Mouse (Mus musculus) lung, postnatal 14 days (tissue): ENCODE results near the gene Thra.
A peak's percentile ranks its signal among the peaks of the same experiment; 100 is the strongest.

Experiments used
- DNase-seq: peaks from one replicate; pipeline ENCODE4 v3.0.0; 2021

Thra gene

DNA sequence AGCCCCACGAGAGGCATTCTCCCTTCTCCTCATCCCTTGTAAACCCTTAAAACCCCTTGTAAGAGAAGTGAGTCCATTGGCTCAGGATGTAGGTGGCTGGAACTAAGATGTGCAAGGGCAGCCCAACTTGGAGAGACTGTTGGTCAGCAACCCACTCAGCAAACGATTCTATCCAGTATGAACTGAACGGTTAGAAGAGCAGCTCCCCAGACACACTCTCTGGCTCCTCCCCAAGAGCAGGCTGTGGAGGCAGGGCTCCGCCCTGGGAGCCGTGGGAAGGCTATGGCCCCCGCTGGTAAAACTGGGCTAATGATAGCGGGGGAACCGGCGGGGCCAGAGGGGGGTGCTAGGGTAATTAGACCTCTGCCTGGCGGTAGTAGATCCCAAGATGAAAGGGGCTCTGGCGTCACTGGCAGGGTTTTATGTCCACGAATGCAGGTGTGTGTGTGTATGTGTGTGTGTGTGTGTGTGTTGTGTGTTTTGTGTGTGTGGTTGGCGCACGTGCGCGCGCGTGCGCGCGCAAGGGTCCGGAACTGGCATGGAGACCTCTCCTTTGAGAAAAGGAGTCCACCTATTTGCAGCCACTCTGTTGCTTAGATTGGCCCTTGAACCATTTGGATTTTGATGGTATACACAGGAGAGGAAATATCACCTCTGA, at the start of gene Thra:
Thra (plus strand) TSS at position 246 of the 658 bp plus-strand sequence.
- DNase-seq: peak; percentile 68

DNA sequence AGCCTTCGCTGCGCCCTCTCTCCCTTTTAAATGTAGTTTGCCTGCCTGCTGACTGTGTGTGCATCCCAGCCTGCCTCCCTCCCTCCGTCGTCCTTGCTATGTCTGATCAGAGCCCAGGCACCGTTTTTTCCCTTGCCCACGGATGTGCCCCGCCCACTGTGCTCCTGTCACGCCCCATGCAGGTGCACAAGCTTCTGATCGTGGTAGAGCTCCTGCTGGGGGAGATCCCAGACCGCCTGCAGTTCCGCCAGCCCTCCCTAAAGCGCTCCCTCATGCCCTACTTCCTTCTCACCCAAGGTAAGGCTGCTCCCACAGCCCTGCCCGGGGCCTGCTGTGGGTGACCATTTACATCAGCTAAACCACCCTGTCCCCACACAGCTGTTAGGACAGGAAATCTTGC, 47.2 kb upstream of the Thra start:
- DNase-seq: no peak

DNA sequence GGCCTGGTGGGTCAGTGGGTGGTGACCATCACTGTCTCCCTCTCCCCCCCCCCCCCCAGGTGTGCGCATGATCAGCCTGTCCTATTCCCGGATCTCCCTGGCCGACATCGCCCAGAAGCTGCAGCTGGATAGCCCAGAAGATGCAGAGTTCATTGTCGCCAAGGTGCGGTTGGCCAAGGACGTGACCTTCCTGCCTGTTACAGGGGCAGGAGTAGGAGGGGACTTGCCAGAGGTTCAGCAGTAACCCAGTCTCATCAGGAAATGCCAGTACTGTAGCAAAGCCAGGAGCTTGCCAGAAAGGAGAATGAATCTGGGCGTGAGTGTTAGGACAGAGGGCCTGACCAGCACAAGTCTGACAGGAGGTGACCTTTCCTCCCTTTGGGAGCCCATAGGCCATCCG, 46.7 kb upstream of the Thra start:
- DNase-seq: no peak

DNA sequence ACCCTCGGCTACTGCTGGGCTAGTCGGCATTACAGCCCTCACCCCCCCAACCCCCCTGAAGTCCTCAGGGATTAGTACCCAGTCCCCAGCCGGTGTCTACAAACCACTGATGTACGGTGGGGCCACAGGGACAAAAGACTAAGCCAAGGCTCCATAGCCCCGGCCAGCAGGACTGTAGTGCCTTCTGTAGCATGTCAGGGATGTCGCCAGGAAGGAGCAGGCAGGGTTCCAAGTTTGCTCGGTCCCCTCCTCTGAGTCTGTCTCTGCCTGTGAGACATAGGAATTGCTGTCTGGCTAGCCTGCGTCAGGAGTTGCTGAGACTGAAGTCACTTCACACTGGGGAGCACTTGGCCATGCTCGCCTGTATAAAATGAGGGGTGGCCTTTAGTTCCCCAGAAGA, 46.1 kb upstream of the Thra start:
- DNase-seq: no peak

DNA sequence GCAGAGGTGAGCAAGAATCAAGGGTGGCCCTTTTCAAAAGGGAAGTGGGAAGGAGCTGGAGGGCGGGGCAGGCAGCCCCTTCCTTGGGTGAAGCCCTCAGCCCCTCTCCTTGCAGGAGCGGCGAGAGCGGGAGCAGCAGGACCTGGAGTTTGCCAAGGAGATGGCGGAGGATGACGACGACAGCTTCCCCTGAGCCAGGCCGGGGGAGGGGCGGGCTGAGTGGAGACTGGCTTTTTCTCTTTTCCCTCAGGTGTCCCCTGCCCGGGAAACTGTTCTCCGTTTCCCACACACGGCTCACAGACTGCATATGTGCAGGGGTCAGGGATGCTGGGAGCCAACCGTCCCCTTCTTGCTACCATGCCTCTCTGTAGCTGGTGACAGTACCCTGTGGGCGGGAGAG, 45.0 kb upstream of the Thra start:
- DNase-seq: no peak

DNA sequence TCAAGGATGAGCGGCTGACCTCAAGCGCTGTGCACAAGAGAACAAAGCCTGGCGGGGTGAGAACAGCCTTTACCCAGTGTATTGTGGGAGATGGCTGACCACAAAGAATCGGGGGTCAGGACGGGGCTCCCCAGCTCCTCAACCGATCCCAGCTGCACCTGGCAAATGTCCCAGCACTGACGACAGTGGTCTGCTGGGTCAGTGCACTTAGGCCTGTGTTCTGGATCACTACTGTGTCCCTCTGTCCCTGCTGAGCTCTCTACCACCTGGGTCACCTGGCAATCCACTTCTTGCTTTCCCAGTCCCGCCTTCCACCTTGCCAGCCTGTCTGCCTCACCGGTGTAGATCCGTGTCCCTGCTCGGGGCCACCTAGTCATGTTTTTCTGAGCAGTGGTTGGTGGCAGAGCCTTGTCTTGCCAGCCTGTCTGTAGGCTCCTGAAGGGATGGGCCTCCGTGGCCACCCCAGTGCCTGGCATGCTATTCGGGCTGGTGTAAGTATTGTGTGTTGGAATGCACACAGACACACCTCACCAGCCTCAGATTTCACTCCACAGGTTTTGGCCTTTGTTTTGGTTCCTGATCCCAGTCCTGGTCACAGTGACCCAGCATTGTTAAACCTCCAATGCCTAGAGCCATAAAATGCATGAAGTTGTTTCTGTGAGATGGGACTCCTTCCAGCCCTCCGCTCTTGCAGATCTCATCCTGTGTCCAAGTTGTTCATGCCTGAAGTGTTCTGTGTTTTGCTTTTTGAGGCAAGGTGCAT, 43.8 kb upstream of the Thra start:
- DNase-seq: no peak

DNA sequence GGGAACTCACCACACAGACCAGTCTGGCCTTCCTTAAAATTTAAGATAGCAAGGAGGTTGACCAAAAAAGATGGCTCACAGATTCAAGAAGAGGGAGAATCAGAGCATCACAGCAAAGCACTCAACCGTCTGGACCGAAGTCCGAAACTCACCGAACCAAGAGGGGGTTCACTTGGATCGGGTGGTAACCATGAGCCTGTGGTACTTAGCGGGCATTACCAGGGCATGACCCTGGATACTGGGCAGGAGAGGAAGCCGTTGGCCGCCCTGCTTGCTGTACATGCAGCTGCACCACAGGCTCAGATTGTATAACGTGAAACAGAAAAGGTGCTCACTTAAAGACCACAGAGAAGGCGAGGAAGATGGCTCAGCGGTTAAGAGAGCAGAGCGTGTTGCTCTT, 43.2 kb upstream of the Thra start:
- DNase-seq: no peak

DNA sequence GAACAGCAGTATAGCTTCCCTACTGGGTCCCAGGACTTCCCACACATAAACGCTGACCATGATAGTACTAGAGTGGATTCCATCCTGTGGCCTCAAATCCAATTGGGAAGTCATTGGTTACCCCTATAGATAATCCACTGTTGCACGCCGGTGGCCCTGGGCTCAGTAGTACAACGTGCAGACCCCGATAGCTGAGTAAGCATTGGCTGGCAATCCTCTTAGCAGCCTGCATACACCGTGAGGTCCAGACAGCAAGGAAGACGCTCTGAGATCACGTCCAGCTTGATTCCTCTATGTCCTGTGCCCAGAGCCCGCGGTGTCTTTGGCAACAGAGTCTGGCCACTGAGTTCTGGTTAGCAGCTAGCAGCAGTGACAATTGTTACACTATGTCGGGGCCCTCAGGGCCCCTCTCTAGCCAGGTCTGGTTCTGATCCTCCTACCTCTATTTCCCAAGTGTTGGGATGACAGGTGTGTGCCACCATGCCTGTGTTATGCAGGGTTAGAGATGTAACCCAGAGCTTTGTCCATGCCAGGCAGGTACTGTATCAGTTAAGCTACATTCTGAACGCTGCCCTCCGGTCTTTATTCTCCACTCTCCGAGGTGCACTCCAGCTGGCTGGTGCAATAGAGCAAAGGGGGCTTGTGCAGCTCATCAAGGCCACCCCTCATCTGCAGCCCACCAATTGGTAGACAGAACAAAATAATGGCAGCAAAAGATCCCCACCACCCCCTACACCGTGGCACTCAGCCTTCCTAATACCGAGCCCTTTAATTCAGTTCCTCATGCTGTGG, 41.4 kb upstream of the Thra start:
- no peak for DNase-seq

DNA sequence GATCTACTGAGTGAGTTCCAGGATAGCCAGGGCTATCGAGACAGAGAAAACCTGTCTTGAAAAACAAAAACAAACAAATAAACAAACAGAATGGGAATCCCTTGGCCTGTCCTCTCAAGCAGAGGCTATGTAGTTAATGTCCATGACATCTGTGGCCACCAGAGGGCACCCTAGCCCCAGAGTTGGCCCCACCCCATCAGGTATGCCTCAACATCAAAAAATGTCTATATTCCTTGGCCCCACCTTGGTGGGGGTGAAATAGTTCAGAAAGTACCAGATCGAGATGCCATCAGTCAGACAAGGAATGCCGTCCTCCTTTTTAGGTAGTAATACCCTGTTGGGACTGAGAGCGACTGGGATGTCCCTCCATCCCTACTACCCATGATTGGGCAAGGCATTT, 40.5 kb upstream of the Thra start:
- peak; percentile 88 for DNase-seq

DNA sequence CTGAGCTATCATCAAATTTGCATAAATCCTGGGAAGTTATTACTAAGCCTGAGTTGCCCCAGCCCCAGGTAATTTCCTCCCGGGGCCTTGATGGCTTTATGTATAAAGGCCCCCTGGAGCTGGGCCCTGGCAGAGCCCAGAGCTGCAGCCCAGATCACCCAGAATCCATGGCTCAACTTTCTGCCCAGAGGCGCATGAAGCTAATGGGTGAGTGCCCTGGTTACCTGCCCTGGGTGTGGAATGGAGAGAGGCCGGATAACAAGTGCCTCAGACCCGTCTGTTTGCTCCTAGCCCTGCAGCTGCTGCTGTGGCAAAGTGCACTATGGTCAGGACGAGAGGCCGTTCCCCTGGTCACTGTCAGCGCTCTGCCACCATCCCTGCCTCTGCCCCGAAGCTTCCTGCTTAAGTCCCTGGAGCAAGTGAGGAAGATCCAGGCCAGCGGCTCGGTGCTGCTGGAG, 39.2 kb upstream of the Thra start, which contains the start of gene Csf3:
Csf3 (plus strand) TSS at position 51 of the 458 bp plus-strand sequence.
- no peak for DNase-seq

DNA sequence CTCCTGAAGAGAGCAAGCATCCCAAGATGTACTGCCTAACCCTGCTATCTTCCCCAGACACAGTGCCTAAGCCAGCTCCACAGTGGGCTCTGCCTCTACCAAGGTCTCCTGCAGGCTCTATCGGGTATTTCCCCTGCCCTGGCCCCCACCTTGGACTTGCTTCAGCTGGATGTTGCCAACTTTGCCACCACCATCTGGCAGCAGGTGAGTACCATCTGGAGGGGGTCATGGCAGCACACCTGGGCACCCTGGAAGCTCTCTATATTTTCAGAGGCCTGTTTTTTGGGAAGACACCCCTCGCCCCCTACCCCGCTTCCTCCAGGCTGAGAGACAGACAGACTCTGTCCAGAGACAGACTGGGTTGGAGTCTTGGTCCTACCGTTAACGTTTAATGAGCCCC, 38.1 kb upstream of the Thra start:
- no peak for DNase-seq

DNA sequence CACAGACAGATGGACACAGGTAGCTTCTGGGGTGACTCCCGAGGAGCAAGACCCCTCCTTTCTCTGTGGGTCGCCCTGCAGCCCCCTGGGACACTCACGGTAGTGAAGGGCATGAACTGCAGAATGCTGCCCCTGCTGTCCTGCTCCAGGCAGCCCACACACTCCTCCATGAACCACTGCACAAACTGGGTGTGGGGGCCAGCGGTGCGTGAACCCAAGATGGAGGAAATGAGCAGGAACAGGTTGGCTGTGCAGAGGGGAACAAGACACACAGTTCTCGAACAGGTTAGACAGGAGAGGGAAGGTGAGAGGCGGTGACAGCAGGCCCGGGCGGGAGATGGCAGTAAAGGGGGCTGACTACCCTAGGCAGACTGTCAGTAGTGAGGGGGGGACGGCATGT, 35.4 kb upstream of the Thra start:
- DNase-seq: no peak

DNA sequence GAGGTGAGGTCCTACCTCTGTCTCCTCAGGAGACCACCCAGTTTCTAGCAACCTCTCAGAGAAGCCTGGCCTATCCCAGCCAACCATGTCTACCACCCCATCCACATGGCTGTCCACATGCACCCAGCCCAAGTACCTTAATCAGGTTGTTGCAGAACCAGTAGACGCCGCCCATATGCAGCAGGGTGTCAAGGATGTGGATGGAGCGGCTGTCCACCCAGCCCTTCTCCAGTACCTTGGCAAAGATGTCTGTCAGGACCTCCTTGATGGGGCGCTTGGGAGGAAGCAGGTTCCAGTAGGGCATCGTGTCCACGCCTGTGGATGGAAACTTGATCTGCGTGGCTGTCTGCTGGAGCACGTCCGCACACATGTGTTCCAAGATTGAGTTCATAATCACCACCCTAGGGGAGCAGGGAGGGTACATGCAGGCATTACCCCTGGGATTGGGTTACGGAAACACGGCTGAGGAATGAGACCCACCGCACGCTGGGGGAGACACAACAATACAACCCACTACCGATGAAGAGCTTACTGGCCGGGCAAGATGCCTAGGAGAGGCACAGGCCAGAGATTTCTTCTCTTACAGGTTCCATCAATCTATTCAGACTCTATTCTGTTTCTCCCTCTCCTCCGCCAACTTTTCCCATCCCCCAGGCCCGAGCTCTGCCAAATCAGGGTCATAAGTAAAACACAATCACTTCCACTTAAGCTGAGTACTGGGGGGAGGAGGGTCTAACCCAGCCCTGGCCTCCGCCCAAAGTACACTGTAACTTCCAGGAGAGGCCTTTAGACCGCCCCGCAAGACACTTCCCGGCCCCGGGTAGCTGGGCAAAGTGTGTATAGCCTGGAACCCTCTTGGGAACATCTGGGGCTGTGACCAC, 32.8 kb upstream of the Thra start:
- peak; percentile 75 for DNase-seq

DNA sequence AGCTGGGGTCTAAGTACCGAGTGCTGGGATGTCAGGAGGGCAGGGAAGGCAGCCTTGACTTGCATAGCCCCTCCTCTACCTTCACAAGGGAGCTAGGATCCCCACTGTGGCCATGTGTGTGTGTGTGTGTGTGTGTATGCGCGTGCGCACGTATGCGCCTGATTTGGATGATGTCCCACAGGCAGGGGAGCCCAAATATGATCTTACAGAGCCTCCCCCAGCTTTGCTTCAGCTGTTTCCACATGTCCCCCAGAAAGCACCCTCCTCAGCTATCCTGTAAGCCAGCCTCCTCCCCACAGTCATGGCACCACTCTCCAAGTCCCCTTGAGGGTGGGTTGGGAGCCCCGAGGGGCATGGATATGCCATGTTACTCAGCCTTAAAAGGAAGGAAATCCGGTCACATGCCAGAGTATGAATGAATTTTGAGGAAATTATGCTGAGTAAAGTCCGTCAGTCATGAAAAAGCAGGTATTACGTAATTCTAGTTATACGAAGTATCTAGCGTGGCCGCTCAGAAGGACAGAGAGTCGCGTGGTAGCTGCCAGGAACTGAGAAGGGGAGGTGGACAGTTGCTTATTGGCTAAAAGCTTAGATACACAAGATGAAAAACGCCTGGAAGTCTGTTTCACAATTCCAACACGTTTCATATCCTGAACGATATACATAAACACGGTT, 32.0 kb upstream of the Thra start:
- peak; percentile 55 for DNase-seq

DNA sequence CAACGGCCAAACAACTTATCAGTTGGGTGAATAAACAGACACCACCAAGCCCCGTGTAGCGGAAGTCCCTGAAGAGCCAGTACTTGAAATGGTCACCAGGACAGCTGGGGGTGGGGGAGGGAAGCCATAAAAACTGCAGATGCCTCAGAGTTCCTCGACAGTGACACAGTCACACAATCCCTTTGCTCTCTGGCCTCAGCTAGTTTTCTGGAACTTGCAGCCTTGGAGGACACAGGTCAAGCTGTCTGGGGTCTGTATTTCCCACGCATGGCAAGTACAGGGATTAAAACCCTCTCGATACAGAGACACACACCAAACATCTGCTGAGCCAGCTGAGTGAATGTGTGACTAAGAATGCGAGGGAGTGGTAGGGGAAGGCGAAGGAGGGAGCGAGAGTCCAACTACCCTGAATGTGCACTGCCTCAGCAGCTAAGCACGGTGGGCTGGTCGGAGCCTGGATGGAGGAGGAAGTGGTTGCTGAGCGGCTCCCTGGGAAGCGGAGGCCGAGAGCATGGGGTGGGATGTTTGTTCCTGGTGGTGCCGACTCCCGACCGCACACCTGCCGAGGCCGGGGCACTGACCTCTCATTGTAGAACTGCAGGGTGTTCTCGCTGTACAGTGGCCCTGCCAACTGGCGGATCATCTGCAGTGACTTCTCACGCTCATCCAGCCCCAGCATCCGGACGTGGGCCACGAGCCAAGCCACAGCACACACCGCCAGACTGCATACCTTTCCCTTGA, 31.3 kb upstream of the Thra start:
- peak; percentile 44 for DNase-seq

DNA sequence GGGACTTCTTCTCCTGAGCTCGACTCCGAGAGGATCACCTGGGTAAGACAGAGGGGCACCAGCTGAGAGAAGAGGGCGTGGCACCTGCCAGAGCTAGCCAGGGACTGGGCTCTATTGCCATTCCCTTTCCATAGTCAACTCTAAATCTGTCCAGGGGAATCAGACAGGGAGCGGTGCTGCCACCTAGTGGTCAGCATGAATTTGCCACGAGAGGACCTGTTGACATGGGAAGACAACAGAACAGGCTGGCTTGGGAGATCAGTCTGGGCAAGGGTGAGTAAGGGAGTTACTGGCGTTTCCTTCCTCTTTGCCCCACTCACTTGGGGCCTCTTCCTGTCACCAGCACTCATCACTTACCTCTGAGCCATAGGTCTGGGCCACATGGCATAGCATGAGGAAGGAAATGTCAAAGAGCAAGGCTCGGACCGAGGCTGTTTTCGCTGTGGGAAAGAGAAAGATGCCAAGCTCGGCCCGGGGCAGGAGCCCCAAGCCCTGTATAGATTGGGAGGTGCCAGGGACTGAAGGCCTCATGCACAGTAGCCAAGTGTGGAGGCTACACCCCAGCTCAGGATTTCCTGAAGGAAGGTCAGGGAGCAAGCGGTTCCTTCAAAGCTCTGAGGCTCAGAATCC, 29.9 kb upstream of the Thra start:
- peak; percentile 90 for DNase-seq

DNA sequence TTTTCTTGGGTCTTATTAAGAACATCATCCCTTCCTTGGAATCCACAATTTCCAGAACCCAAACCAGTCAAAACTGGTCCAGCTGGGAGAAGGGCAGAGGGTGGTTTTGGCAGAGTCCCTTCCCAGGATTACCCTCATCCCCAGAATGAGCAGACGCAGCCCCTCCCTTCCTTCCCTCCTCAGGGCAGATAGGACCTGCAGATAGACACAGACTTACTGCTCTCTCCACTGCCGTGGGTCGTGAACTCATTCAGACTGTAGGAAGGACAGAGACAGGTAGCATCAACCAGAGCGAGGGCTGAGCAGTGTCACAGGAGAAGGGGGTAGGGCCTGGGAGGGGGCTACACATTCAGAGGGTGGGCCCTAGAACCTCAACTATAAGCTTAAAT, 29.4 kb upstream of the Thra start:
- no peak for DNase-seq

DNA sequence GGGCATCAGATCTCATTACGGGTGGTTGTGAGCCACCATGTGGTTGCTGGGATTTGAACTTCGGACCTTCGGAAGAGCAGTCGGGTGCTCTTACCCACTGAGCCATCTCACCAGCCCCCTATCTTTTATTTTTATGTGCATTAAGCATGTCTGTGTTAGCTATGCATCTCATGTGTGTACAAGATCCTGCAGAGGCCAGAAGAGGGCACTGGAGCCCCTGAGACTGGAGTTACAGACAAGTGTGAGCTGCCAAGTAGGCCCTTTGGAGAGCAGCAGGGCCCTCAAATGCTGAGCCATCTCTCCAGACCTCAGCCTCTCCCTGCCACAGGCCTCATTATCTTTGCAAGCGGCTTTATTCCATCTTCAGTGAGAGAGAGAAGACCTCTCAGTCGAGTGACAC, 28.4 kb upstream of the Thra start:
- DNase-seq: peak; percentile 40

DNA sequence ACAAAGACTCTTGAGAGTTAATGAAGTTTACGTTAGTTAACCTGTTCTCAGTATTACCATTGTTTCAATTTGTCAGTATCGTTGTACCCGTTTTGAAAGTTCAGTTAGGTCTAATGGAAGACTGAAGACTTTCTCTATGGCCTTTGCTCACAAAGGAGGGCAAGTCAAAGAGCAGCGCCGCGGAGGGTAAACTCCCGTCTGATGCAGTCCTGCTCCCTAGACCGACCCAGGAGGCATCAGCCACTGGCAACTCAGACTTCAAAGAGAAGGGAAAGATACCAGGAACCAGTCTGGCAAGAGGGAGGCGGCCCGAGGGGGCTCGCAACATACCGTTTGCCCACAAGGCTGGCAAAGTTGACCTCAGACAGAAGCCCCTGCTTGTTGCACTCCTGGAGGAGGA, 26.7 kb upstream of the Thra start:
- no peak for DNase-seq

DNA sequence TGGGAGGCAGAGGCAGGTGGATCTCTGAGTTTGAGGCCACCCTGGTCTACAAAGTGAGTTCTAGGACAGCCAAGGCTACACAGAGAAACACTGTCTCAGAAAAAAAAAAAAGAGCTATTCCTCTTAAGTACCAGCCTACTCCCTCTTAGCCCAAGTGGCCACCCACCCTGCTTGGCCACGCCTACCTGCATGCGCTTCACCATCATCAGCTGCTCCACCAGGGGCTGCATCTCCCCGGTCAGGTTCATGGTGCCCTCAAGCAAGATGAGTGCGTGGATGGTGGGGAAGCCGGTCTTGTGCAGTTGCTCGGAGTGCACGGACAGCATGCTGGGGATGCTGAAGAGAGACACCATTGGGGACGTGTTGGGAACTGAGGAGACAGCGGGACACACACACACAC, 24.5 kb upstream of the Thra start:
- no peak for DNase-seq

DNA sequence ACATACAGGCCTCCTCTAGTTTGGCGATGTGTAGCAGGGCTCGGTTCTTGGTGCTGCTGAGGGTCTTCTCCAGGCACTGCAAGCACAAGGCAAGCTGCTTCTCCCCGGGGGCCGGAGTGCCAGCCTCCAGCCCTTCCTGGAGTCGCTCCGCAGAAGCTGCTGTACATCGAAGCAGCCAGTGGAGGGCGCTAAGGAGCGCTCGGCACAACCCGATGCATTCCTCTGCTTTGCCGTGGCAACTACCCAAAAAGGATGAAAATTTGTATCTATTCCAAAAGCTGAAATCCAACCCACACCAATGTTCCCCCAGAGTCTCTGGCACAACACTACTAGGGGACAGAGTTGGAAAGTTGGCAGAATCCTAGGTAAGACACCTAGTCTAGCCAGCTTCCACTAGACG, 22.5 kb upstream of the Thra start:
- peak; percentile 80 for DNase-seq
